ENCODE assay signal across 9 mouse cellular contexts in genomic region chr13:56422072-56422723, GRCm38 (mm10). TPM values are rescaled to one million over a fixed set of nuclear protein-coding genes. Genes with fewer than 3 reads are reported as not detected.
DNase-seq lines count a peak whose midpoint lies in the region; ATAC-seq and TF ChIP-seq lines count a peak whose summit lies in the region.
"Had no signal": no experiment of that assay in that cellular context is flagged by ENCODE, and none has a peak within 500 bp of the region (broad histone marks: within the 10 kb centered on the region; RNA-seq: fewer than 3 reads in every experiment).

No protein-coding gene starts in this region.

- H3K4me3 ChIP-seq in kidney, embryonic 15.5 days (replicated peaks): no peak overlapping the region
- H3K4me3 ChIP-seq in limb, embryonic 12.5 days (replicated peaks): no peak overlapping the region
- no peak overlapping the region for H3K4me3 ChIP-seq in neural tube, embryonic 11.5 days (ENCODE audit: low read depth, low read length)
- H3K4me3 ChIP-seq: erythroblast, embryonic 14.5 days had no signal

- H3K27me3 ChIP-seq in Patski: no peaks in the 10 kb centered on the region
- H3K27me3 ChIP-seq in kidney, embryonic 15.5 days: peaks cover 31% of the 10 kb centered on the region
- H3K27me3 ChIP-seq in limb, embryonic 12.5 days: peaks cover 13% of the 10 kb centered on the region
- no peaks in the 10 kb centered on the region for H3K27me3 ChIP-seq in neural tube, embryonic 11.5 days (ENCODE audit: control insufficient read depth, insufficient read depth, low read length)

- H3K4me1 ChIP-seq in kidney, embryonic 15.5 days: peaks cover 5% of the 10 kb centered on the region; the same call in 1 of the 2 replicates
- peaks cover 33% of the 10 kb centered on the region for H3K4me1 ChIP-seq in limb, embryonic 12.5 days (replicated peaks)
- H3K4me1 ChIP-seq in neural tube, embryonic 11.5 days (ENCODE audit: control insufficient read depth, insufficient read depth, low read length): no peaks in the 10 kb centered on the region

- intact Hi-C loops in gastrocnemius, postnatal 36 days (cut with DNase I): loop anchor here (2.0 to 5.0 kb wide), 2 partner anchors 95 to 143 kb away; no protein-coding TSS in a partner anchor

- no peak overlapping the region for H3K27ac ChIP-seq in kidney, embryonic 15.5 days
- no peak overlapping the region for H3K27ac ChIP-seq in limb, embryonic 12.5 days
- no peak overlapping the region for H3K27ac ChIP-seq in neural tube, embryonic 11.5 days (ENCODE audit: low read depth, low read length)

- H3K4me2 ChIP-seq in kidney, embryonic 15.5 days: 0 out of 2 replicates have a peak overlapping the region, but pooled peaks have one; percentile 15
- H3K4me2 ChIP-seq in limb, embryonic 12.5 days: peak overlapping the region; percentile 37
- H3K4me2 ChIP-seq in neural tube, embryonic 11.5 days (ENCODE audit: low read depth): no peak overlapping the region

- DNase-seq in 3T3-L1 (ENCODE audit: low read depth, low spot score): peak; percentile 85
- DNase-seq in Patski (ENCODE audit: low read depth, low spot score): no peak
- peak; percentile 91 for DNase-seq in embryo, embryonic 10.5 days (ENCODE audit: low spot score)
- peak; percentile 53 to 62 for DNase-seq in gastrocnemius, postnatal 36 days
- DNase-seq in neural tube, embryonic 11.5 days (ENCODE audit: low spot score): peak; percentile 75
- peak; percentile 46 for DNase-seq in urinary bladder, postnatal 10 days (ENCODE audit: low spot score)

- TF ChIP-seq CTCF in Patski (IDR thresholded peaks at IDR 0.05): no peak

- in situ Hi-C loops in Patski (cut with MboI; ENCODE audit: low pct_unique_long_range_greater_than_20kb): no loop called here

- ATAC-seq in Patski: peak; percentile 35
- no peak; the same call in 1 of the 2 replicates for ATAC-seq in kidney, embryonic 15.5 days (replicated peaks; ENCODE audit: low FRiP score)
- ATAC-seq in limb, embryonic 12.5 days (ENCODE audit: insufficient number of reproducible peaks, insufficient read depth, low FRiP score, low TSS enrichment, low read depth): no peak
- ATAC-seq in neural tube, embryonic 11.5 days (ENCODE audit: insufficient read depth, low FRiP score, low TSS enrichment): no peak

- 21% methylated on average over 16 of the region's 16 CpGs for WGBS in kidney, embryonic 15.5 days
- WGBS in limb, embryonic 12.5 days: 15% methylated on average over 16 of the region's 16 CpGs
- WGBS in neural tube, embryonic 11.5 days: 28% methylated on average over 16 of the region's 16 CpGs

- H3K36me3 ChIP-seq in kidney, embryonic 15.5 days: no peaks in the 10 kb centered on the region
- H3K36me3 ChIP-seq in limb, embryonic 12.5 days: no peaks in the 10 kb centered on the region
- no peaks in the 10 kb centered on the region for H3K36me3 ChIP-seq in neural tube, embryonic 11.5 days (ENCODE audit: control insufficient read depth, insufficient read depth, low read length)

- POLR2A ChIA-PET in Patski (lab: Charles Lee): interaction anchor here (0.7 to 1.2 kb wide), 2 partner anchors 76 to 140 kb away, joined by 3 read pairs; no protein-coding TSS in a partner anchor

- H3K9ac ChIP-seq in kidney, embryonic 15.5 days: no peak overlapping the region
- H3K9ac ChIP-seq in limb, embryonic 12.5 days (replicated peaks): no peak overlapping the region
- H3K9ac ChIP-seq in neural tube, embryonic 11.5 days (ENCODE audit: low read length): no peak overlapping the region

- CTCF ChIA-PET in Patski (lab: Charles Lee): interaction anchor here (0.9 to 4.3 kb wide), 7 partner anchors 8 to 143 kb away, joined by 3 to 22 read pairs (median 3); no protein-coding TSS in a partner anchor

- no peaks in the 10 kb centered on the region for H3K9me3 ChIP-seq in kidney, embryonic 15.5 days (replicated peaks)
- H3K9me3 ChIP-seq in limb, embryonic 12.5 days: no peaks in the 10 kb centered on the region
- no peaks in the 10 kb centered on the region for H3K9me3 ChIP-seq in neural tube, embryonic 11.5 days (ENCODE audit: control insufficient read depth, low read length)

RNA-seq across cellular contexts. Expression of gene Gm3045, which starts 4.2 kb away (rescaled TPM):
- polyA plus RNA-seq in Patski (2021): not detected
- total RNA-seq in gastrocnemius, postnatal 36 days (2021): not detected
- not detected in 2 replicates for polyA plus RNA-seq in kidney, embryonic 15.5 days (2015; fragmentation: Nextera tagmentation; extraction: Ambion mirVana)
- polyA plus RNA-seq in limb, embryonic 12.5 days (2016; fragmentation: Nextera tagmentation; extraction: Ambion mirVana): not detected in 2 replicates
- polyA plus RNA-seq in neural tube, embryonic 11.5 days (2014; fragmentation: Nextera tagmentation; extraction: Ambion mirVana): not detected in 2 replicates
- polyA plus RNA-seq: erythroblast, embryonic 14.5 days had no signal

RNA-seq across cellular contexts. Expression of gene Slc25a48, which starts 16.0 kb away (rescaled TPM):
- 1.1 TPM for polyA plus RNA-seq in Patski (2021)
- total RNA-seq in gastrocnemius, postnatal 36 days (2021): under 1 TPM in 1 of 2 experiments, not detected in 1; 0.10 TPM
- polyA plus RNA-seq in kidney, embryonic 15.5 days (2015; fragmentation: Nextera tagmentation; extraction: Ambion mirVana): 0.45 and 0.59 TPM in 2 replicates
- 0.10 TPM in 2 replicates for polyA plus RNA-seq in limb, embryonic 12.5 days (2016; fragmentation: Nextera tagmentation; extraction: Ambion mirVana)
- 0.07 TPM in 1 of 2 replicates, not detected in the other for polyA plus RNA-seq in neural tube, embryonic 11.5 days (2014; fragmentation: Nextera tagmentation; extraction: Ambion mirVana)

RNA-seq across cellular contexts. Expression of gene Il9, which starts 59.8 kb away (rescaled TPM):
- not detected for polyA plus RNA-seq in Patski (2021)
- not detected for total RNA-seq in gastrocnemius, postnatal 36 days (2021)
- not detected in 2 replicates for polyA plus RNA-seq in kidney, embryonic 15.5 days (2015; fragmentation: Nextera tagmentation; extraction: Ambion mirVana)
- polyA plus RNA-seq in limb, embryonic 12.5 days (2016; fragmentation: Nextera tagmentation; extraction: Ambion mirVana): not detected in 2 replicates
- polyA plus RNA-seq in neural tube, embryonic 11.5 days (2014; fragmentation: Nextera tagmentation; extraction: Ambion mirVana): not detected in 2 replicates
- polyA plus RNA-seq: erythroblast, embryonic 14.5 days had no signal
